Mouse (Mus musculus) R1 (cell line): Measurements from ENCODE around the gene Crybb1.

Source experiments
- DNase-seq: peaks from one replicate; pipeline ENCODE4 v3.0.0-alpha.2; 2018; ENCODE audit warnings: low read depth, low spot score

Crybb1 gene

DNA sequence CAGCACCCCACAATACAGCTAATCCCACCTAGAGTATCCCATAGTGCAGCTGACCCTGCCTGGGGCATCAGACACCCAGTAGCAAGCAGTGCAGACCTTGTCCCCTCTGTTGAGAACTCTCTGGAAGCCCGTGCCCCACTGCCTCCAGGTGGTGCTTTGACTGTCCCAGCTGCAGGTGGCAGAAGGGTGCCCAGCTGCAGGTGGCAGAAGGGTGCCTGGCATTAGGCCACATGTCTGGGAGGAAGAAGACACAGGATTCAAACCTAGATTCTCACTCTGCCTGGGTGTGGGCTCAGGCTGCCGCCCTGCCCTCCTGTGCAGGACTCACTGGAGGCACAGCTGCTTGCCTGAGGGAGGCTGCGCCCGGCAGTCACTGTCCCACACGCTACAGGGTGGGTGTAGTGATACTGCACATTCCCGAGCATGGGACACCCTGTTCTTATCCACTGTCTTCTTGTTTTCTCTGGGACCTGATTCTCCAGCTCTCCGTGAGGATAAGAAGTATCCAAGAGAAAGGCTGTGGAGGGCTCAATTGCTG is 30.0 kb downstream of the Crybb1 start:
- no peak for DNase-seq

DNA sequence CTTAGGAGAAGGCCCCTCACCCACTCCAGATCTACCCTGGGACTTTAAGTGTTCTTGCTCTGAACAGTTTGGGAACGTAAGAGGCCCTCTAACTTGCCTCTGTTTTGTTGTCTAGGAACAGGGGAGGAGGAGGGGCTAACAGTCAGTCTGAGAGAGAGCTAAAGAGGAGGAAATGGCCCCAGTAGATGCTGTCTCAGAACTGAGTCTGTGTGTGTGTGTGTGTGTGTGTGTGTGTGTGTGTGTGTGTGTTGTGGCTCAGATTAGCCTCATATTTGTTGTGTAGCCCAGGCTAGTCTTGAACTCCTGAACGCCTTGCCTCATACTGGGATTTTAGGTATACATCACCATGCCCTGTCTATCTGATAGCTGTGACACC is 31.0 kb downstream of the Crybb1 start:
- no peak for DNase-seq

DNA sequence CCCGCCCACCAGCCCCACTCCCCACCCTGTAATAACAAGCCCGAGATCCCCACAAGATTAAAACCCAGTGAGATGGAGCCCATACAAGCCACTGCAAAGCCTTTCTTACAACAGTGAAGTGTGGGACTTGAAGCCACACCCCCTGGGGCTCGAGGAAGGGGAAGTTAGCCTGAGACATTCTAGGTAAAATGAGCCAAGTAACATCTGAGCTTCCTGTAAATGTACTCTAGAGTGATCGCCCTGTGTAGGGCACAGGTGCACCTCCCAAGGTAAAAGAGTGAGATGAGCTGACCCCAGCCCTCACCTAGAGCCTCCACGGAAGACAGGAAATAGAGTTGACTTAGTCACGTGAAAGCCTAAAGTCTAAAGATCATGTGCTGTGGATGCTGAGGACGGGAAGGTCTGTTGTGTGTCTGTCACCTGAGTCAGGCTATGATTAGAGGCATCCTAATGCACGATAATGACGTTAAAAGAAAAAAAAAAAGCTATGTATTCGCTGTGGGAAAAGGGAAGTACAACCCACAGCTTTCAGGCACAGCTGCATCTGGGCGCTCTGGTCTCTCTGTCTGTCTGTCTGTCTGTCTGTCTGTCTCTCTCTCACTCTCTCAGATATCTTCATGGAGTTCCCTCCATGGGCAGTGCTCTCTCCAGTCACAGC is 31.5 kb downstream of the Crybb1 start:
- no peak for DNase-seq

DNA sequence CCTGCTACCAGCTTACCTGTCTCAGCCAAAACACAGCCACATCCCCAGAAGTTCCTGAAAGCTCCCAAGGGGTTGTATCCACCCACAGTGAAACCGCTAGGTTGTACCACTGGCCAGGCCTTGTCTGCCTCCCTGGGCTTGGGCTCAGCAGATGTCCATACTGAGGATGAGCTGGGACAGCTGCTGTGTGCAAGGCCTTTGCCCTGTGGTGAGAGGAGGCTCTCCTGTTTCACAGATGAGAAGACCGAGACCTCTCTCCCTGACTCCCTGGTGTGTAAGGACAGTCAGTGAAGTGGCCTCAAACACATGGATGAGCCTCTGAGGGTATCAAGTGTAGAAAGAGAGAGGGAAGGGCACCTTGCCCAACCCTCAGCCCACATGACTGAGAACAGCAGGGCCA is 32.0 kb downstream of the Crybb1 start:
- DNase-seq = no peak

DNA sequence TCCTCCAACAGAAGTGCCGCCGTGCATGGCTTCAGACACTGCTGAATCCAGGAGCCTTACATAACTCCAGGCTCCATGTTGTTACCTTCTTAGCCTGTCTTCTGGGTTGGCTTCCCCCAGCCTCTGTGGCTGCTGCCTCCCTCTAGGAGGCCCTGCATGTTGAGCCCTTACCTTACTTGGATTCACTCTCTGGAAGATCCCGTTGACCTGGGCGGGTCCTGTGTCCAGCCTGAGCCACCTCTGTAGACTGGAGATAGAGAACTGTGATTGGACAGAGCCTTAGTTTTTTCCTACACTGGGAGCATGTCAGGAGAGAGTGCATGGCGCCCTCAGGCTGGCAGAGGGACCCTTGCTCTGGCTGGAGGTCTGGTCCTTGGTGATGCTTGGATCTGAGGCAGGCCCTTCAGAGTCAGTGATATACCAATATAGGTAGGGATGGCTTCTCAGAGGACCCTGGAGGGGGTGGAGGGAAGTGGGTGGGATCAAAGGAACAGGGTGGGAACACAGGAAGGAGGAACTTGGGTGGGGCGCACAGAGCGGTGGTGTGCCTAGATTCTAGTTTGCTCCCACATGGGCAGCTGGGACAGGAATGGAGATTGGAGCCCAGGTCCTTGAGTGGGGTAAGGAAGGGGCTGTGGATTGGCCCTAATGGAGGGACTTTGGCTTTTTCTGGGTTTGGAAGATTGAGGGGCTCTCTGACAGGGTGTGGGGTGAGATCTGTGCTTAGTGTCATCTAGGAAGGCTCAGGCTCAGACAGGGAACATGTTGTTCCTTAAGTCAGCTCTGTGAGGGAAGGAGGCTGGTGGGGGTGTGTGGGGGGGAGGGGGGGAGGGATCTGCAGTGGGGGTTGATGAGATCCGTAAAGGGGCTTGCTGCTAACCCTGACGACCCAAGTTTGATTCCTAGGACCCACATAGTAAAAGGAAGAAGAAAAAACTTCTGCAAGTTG is 32.9 kb downstream of the Crybb1 start:
- no peak for DNase-seq

DNA sequence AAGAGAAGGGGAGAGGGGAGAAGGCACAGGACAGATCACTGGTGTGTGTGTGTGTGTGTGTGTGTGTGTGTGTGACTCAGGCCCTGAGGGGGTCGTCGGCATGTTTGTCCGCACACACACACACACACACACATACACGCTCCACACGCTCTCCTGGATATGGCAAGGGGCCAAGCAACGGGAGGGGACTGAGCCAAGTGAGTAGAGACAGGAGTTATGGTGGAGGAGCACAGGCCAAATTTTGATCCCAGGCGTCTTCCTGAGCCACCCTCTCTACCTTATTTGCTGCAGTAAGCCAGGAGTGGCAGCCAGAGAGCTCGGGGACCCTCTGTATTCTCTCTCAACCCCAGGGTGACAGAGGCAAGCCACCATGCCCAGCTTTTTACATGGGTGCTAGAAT is 33.6 kb downstream of the Crybb1 start:
- no peak for DNase-seq

DNA sequence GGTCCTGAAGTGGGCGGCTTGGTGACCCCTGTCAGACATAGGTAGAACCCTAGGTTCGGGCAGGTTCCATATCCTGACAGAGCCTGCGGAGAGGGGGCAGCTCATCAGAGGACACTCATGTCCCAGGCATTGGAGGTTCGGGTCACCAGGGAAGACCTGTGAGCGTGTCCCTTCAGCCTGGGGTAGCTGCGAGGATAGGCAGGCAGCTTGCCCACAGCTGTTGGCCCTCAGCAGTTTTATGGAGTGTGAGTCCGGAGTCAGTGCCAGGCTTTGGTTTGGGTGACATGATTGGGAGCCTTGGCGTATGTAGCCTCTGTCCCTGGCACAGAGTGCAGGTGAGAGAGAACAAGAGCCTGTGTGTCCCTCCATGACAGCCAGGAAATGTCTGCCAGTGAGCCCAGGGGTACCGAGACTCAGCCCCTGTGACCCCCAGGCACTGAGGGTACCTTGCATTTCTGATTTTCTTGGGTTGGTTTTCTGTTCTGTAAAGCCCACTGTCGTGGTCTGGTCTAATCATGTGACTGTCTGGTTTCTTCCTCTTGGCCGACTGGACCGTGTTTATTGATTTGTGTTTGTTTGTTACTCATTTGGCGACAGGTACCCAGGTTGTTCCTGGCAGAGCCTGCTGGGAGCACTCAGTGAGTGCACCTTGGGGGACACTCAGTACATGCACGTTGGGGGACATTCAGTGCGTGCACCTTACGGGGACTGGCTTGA is 34.4 kb downstream of the Crybb1 start:
- DNase-seq = no peak

DNA sequence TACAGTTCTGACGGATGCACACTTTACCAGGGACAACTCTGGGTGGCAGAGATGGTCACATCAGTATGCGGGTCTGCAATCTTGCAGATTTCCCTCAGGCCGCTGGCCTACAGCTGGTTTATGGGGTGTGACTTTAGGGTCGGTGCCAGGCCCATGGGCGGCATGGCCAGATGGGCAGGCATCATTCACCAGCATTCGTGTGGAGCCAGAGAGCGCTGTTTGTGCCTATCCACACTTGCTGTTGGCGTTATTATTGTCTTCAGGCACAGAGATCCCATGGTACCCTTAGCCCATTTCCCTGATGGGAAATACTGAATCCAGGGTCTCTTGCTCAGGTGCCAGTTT is 34.9 kb downstream of the Crybb1 start:
- no peak for DNase-seq

DNA sequence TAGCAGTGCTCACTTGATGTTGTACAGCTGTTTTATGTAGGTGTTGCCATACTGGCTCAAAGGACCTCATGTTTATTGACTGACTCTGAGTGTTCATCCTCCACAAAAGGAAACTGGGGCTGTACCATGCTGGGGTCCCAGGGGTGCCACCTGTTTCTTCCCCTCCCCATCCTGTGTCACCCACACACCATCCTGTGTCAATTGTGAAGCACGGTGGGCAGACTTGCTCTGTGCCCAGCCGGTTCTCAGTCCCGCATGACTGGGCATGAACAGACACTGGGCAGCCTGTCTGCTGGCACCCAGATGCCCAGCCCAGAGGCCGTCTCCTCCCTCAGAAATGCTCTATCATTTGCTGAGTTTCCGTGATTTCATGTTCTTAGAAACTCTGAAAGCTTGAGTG is 36.3 kb downstream of the Crybb1 start:
- DNase-seq = no peak

DNA sequence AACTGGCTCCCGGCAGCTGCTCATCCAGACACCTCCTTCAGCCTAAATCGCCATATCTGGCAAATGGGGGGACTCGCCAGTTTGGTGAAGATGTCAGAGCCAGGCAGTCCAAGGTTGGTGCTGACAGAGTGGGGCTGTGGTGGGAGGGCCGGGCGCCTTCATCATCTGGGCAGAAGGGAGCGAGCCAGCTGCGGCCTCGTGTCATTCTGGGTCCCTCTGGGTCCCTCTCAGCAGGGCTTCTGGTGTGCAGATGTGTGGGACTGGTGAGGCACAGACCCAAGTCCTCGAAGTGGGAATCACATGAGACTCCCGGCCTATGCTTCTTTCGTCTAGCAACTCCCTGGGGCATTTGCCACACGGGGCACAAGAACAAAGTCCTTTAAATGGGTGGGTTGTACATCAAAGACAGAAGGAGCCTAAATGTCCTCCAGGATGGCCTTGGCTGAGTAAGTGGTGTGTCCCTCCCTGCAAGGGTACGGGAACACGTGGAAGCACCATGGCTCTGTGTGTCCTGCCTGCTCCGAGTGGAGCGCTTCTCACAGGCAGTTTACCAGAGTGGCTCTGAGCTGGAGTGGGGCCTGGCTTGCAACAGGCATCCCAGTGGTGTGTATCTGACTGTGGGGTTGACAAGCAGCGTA is 36.8 kb downstream of the Crybb1 start:
- DNase-seq = no peak

DNA sequence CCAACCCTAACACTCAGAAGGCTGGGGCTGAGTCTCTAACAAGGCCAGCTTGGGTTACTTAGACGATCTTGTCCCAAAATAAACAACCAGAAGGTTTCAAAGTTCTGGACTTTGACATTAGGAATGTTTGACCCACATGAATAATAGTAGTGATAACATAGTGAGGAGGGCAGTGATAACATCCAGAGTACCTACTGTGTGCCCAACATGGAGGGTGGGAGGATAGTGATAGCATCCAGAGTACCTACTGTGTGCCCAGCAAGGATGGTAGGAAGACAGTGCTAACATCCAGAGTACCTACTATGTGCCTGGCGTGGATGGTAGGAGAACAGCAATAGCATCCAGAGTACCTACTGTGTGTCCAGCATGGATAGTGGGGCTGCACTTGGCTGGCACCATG is 38.2 kb downstream of the Crybb1 start:
- DNase-seq = no peak

DNA sequence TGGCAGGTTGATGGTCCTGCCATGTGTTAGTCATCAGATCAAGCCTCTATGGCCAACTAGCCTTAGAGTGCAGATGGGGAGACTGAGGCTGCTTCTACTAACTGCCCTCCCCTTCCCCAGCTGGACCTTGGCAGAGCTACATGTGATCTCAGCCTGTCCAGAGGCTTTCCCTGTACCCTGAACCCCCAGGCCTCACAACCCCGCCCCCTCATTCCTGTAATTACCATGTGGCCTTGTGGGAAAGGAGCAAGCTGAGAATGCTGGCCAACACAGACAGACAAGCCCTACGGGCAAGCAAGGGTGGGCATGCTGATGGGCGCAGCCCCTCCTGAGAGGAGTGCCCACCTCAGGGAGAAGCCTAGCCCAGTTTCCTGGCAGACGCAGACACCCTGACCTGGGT is 39.1 kb downstream of the Crybb1 start:
- DNase-seq = no peak

DNA sequence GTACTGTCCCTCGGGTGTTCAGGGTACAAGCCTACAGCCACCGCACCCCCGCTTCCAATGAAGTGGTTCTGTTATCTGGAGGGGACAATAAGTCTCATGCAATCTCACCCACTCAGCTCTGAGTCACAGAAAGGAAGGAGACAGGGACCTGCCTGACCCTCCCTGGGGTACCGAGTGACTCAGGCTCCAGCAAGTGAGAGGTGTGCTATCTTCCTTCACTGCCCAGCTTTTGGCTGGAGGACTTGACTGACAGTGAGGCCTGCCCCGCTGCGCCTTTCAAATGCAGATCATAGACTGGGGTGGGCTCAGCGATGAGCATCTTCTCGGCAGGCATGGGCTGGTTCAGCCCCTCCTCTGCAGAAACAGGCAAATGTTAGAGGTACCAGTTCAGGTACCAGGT is 39.5 kb downstream of the Crybb1 start:
- peak; percentile 80 for DNase-seq

DNA sequence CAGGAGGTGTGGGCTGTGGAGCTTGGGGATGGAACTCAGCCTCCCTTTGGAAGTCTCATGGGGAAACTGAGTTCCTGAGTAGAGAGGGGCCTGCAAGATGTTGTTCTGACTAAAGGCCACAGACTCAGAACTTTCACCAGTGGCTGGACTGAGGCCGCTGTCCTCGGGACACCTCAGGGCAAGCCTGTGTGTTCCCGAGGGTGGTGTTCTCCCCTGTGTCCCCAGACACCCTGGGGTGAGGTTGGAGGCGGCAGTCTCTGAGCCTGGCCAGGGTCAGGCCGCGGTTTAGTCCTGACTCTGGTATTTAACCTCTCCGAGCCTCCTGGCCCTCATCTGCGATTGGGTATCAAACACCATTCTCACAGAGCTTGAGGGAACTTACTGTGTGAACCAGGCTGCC is 39.9 kb downstream of the Crybb1 start:
- DNase-seq = no peak

DNA sequence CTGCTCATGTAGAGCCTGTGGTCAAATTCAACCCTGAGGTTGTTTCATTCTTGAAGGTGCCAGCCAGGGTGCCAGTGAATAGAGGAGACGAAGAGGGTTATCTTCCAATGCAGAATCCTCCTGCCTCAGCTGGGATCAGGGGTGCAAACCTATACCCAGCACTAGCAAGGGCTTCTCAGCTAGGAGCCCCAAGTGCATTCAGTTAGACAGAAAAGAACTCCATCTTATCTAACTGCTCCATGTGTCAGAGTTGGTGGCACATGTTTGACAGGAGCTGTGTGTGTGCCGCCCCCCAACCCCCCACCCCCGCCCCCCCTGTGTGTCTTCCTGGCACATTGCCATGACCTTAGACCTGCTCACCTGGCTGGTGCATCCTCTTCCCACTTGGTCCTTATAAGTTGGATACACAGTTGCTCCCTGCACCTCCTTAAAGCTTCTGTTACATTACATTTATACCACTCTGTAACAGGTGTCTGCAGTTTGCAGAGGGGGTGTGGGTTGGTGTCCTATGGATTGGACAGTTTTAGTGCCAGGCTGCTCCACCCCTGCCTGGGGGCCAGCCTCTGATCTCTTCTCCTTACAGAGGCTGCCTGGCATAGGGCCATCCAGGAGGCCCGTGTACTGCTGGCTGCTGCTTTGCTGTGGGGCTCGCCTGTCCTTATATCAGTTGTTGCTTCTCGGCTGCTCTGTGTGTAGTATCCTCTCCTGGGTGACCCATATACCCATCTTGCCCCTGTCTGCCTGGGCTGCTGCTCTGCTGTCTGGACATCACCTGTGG is 41.0 kb downstream of the Crybb1 start:
- DNase-seq = no peak

DNA sequence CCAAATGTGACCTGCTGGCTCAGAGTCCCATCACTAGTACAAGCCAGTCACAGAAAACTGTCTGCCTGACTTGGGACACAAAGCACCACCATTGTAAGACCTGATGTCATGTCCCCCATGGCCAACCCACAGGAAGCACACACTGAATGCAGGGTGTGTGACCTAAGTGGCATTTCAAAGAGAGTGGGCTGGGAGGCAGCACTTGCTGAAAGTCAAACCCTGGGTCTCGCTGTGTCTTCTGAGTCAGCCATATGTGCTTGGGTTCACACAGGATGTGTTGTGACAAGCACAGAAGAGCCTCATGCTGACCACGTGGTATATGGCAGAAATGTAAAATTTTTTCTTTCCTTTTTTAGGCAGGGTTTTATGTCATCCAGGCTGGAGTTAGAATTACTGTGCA is 41.6 kb downstream of the Crybb1 start:
- peak; percentile 37 for DNase-seq

DNA sequence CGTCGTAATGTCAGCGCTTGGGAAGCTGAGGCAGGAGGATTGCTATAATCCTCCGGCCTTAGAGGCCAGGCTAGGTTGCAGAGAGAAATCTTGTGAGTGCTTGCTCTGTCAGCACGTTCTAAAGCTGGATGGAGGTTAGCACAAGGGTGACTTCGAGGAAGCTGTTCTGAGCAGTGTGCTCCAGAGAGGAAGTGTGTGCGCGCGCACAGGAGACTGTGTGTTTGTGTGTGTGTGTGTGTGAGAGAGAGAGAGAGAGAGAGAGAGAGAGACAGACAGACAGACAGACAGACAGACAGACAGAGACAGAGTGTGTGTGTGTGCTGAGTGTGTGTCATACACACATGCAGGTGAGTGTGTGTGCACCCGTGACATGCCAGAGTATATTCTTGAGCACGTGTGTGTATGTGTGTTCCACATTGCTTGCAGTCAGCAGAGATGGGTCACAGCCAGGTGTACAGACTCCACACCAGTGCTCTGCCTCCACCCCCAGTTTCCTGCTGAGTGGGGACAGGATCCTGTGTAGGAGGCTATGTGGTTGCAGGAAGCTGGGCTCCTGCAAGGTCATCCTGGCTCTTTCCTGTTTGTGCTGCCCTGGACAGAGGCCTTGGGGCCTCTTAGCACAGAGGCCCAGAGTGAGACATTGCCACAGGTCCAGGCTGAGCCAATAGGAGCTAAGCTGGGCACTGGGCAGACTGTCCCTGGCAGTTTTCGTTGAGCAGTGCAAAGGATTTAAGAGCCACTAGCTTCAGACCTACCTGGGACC is 42.8 kb downstream of the Crybb1 start:
- no peak for DNase-seq

DNA sequence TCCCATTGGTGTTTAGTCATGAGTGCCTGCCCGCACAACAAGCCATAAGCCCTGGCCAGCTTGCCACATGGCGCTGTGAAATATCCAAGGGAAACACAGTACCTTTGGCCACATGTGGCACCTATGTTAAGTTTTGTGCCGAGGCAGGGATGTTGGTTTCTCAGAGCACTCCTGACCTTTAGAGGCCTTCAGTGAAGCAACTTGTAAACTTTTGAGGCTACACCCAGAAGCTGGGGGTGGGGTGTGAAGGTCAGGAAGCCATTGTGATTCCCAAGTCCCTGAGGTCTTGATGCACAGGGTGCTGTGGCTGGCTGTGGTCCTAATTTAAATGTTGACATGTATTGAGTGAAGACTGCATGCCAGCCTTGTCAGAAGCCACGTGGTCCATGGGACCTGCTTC is 43.8 kb downstream of the Crybb1 start:
- DNase-seq = peak; percentile 35

DNA sequence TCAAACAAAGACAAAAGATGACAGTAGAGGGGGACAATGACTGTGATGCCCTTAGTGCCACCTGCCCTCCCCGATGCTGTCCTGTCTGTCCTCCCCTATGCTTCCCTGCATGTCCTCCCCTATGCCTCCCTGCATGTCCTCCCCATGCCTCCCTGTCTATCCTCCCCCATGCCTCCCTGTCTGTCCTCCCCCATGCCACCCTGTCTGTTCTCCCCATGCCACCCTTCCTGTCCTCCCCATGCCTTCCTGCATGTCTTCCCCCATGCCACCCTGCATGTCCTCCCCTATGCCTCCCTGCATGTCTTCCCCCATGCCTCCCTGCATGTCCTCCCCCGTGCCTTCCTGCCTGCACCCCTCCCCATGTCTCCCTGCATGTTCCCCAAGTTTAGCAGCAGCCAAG is 44.5 kb downstream of the Crybb1 start:
- DNase-seq = no peak

DNA sequence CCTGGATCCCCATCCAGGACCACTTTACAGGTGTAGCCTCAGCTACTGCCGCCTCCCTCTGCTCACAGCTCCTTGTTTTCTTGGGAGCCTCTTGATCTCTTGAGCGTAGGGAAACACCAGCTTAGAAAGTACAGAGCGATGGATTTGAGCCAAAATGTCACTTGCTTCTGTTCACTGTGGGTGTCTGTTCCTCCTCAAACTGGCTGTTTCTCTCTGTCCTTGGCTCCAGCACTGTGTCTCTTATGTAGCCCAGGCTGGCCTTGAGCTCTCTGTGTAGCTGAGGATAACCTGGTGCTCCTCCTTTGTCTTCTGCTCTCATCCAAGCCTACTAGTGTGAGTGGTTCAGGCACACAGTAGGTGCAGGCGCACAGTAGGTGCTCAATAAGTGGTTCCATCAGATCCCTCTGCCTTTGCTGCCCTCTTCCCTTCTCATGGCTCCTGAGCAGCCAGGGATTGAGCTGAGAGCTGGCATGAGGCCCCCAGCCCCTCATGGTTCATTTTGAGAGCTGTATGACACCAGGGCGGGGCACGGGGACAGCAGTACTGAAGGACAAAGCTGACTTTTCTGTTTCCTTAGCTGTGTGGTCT is 45.2 kb downstream of the Crybb1 start:
- DNase-seq = no peak
